Mouse (Mus musculus): Measurements from ENCODE around the gene Twf2. TPM values are rescaled to one million over a fixed set of nuclear protein-coding genes. Genes with fewer than 3 reads are reported as not detected.
A peak's percentile ranks its signal among the peaks of the same experiment; 100 is the strongest.

Twf2 gene
- polyA plus RNA-seq, 2 experiments from 2014 or later: 144 to 147 TPM

DNA sequence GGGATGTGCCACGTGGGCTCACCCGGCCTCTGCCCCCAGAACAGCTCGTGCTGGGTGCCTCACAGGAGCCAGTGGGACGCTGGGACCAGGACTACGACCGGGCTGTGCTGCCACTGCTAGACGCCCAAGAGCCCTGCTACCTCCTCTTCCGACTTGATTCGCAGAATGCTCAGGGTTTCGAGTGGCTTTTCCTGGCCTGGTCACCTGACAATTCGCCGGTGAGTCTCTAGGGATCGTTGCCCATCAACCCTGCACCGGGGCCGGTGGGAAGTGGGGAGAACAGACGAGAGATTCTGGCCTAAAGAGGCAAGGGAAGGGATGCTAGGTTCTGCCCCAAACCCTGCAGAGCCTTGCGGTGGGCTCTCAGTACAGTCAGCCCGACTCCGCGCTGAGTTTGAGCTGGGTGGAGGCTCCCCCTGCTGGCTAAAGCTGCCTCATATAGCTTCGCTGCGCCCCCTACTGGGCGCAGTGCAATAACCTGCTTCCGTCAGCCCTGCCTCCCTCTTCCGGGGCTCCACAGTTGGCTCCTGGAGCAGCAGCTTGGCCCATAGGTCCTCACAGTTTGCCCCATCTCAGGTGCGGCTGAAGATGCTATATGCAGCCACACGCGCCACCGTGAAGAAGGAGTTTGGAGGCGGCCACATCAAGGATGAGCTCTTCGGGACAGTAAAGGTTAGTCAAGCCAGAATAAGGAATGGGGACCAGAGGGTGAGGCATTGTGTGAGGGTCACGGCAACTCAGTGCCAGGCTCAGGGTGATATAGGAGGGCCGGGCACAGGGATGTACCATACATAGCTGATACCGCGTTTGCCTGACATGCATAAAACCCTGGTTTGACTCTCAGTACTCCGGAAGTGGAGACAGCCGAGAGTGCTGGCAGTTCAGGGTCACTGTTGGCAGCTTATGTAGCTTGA is 9.0 kb downstream of the Twf2 start:
- ATAC-seq: peak; percentile 80

DNA sequence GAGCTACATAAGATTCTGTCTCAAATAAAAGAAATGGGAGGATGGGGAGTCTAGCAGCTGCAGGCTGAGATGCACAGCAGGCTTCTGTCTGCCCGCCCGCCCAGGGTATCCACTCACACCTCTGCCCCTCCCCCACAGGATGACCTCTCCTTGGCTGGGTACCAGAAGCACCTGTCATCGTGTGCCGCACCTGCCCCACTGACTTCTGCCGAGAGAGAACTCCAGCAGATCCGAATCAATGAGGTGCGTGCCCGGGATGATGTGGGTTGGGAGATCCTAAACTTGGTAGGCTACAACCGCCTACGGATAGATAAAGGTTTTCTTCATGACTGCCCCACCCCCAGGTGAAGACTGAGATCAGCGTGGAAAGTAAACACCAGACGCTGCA is 9.7 kb downstream of the Twf2 start:
- ATAC-seq: no peak

DNA sequence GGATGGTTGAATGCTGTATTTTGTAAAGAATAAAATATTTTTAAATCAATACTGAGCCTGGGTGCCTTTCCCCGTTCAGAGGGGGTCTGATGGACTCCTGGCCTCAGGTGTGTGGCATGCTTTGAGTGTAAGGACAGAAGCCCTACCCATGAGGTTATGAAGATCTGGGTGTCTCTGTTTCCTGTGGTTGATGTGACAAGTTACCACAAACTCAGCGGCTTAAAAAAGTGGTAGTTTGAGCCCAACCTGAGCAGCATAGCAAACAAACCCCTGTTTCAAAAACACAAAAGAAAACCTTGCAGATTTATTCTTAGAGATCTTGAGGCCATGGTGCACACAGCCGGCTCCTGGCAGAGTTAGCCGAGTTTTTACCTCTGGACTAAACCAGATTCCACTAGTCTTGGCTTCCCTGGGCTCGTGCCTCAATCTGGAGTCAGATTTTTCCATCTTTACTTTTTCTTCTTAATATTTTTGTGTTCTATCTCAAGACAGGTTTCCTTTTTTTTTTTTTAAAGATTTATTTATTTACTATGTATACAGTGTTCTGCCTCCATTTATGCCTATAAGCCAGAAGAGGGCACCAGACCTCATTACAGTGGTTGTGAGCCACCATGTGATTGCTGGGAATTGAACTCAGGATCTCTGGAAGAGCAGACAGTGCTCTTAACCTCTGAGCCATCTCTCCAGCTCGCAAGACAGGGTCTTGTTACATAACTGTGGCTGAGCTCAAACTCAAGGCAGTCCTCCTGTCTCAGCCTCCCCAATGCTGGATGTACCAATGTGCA is 12.6 kb downstream of the Twf2 start:
- ATAC-seq: peak; percentile 38

DNA sequence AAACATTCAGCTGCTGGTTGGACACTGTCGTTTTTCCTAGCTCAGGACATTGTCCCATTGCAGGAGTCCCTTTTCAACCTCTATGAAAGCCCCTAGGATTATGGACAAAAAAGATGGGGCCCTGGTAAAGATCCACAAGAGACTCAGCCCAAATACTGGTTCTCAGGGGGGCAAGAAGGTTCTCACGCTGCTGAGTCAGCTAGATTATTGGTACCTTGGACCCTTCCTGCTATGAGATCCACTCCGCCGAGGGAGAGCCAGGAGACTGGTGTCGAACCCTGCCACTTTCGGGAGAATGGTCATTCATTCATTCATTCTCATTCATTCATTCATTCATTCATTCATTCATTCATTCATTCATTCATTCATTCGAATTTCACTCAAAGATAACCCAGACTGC is 14.1 kb downstream of the Twf2 start:
- ATAC-seq: no peak

DNA sequence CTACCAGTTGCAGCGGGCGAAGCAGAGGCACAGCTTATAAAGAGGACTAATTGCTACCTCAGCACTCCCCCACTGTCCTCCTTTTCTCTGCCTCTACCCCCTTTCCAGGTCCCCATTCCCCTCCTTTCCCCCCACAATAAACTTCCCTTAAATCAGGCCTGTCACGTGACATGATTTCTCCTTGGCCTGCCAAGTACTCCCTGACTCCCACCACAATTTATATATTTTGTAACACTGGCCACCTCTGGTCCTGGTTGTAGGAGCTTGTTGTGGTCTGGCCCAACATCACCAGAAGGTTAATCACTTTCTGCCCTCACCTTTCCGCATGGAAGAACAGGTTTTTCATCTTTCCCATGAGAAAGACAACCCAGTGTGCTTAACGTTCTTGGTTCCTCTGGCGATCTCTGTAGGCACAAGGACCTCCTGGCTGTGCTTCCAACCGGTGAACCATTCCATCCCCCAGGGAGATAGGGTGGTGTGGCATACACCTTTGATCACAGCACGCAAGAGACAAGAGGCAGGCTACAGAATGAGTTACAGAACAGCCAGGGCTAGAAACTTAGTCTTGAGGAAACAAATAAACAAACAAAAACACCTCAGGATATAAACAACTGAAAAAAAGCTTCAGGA is 18.1 kb downstream of the Twf2 start:
- no peak for ATAC-seq

GRCm38 (mm10) chr9:106222261-106222851 is 19.4 kb downstream of the Twf2 start, which contains the start of gene Tlr9:
TSS of gene Tlr9 (plus strand) at chr9:106222598.
- no peak for ATAC-seq

GRCm38 (mm10) chr9:106222994-106223393 is 20.1 kb downstream of the Twf2 start:
- ATAC-seq: no peak

DNA sequence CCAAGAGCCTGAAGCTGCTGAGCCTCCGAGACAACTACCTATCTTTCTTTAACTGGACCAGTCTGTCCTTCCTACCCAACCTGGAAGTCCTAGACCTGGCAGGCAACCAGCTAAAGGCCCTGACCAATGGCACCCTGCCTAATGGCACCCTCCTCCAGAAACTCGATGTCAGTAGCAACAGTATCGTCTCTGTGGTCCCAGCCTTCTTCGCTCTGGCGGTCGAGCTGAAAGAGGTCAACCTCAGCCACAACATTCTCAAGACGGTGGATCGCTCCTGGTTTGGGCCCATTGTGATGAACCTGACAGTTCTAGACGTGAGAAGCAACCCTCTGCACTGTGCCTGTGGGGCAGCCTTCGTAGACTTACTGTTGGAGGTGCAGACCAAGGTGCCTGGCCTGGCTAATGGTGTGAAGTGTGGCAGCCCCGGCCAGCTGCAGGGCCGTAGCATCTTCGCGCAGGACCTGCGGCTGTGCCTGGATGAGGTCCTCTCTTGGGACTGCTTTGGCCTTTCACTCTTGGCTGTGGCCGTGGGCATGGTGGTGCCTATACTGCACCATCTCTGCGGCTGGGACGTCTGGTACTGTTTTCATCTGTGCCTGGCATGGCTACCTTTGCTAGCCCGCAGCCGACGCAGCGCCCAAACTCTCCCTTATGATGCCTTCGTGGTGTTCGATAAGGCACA is 22.7 kb downstream of the Twf2 start:
- no peak for ATAC-seq

DNA sequence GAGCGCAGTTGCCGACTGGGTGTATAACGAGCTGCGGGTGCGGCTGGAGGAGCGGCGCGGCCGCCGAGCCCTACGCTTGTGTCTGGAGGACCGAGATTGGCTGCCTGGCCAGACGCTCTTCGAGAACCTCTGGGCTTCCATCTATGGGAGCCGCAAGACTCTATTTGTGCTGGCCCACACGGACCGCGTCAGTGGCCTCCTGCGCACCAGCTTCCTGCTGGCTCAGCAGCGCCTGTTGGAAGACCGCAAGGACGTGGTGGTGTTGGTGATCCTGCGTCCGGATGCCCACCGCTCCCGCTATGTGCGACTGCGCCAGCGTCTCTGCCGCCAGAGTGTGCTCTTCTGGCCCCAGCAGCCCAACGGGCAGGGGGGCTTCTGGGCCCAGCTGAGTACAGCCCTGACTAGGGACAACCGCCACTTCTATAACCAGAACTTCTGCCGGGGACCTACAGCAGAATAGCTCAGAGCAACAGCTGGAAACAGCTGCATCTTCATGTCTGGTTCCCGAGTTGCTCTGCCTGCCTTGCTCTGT is 23.3 kb downstream of the Twf2 start:
- no peak for ATAC-seq

DNA sequence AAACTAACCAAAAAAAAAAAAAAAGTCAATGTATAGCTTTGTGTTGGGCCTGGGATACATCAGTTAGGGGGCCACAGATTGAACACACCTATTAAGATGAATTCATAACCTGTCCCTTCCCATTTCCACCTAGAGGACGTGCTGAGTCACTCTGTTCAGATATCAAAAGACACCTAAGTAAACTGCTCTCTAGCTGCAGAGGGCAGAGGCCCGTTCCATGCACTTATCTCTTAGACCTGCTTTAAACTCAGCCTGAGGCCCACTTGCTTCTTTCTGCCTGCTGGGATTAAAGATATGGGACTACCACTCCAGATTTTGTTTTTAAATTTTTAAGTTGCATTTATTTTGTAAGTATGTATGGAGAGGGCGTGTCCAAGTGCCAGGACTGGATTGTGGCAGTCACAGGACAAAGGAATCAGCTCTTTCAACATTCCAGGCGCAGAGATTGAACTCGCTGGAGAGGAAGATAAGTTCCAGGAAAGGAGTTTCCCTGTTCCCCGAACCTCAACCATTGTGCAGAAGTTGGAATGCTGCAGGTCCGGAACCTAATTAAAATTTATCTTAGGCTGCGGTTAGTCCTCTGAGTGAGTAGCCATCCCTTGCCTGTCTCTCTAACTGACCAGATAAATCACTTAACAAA is 25.0 kb downstream of the Twf2 start:
- no peak for ATAC-seq

- ATAC-seq: no peak
These were observed 27.3 kb downstream of the Twf2 start for GRCm38 (mm10) chr9:106230051-106230733.

DNA sequence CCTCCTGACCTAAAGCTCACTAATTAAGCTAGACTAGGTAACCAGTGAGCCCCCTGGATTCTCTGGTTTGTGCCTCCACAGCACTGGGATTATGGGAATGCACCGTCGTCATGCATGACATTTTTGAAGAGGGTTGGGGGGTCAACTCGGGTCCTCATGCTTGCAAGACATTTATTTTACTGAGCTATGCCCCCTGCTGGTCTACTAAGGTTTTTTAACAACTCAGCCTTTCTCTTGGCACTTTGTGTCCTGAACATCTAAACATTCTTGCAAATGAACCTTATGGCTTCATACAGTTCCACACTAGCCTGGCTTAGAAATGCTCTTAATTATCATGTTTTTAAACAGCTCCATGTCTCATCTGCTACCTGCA is 27.8 kb downstream of the Twf2 start:
- no peak for ATAC-seq

GRCm38 (mm10) chr9:106231220-106231619 is 28.3 kb downstream of the Twf2 start:
- no peak for ATAC-seq

DNA sequence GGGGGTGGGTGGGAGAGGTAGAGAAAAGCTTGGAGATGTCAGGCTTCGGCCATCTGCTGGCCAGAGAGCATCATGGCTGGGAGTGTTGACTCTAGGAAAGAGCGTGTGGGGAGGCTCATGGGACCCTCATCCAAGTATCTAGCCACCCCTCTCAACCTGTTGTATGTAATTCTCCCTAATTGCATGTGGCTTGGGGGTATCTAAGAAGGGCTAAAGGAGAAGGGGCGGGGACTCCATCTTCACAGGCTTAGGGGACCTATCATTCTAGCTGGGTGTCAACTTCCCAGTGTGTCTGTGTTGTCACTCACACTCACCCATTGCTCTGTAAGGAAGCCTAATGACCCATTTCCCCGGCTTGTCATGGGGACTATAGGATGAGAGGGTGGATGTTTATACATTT is 28.9 kb downstream of the Twf2 start:
- ATAC-seq: no peak

DNA sequence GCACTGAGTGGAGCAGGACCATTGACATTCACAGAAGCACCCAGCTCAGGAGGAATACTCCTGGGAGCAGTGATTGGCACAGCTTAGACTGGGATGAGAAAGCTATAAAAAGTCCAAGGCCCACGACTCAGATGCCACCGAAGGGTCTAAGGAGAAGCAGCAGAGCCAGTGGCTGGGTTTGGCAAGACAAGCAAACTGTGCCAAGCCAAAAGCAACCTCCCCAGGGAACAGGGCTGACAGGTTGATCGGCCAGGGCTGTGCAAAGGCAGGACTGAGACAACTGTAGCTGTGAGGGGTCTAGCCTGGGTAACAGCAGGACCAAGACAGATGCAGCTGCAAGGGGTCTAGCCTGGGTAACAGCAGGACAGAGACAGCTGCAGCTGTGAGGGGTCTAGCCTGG is 30.0 kb downstream of the Twf2 start:
- ATAC-seq: no peak

- ATAC-seq: no peak
These were observed 31.0 kb downstream of the Twf2 start for GRCm38 (mm10) chr9:106233953-106234352.

- no peak for ATAC-seq
These were observed 32.4 kb downstream of the Twf2 start for GRCm38 (mm10) chr9:106235194-106235830.

DNA sequence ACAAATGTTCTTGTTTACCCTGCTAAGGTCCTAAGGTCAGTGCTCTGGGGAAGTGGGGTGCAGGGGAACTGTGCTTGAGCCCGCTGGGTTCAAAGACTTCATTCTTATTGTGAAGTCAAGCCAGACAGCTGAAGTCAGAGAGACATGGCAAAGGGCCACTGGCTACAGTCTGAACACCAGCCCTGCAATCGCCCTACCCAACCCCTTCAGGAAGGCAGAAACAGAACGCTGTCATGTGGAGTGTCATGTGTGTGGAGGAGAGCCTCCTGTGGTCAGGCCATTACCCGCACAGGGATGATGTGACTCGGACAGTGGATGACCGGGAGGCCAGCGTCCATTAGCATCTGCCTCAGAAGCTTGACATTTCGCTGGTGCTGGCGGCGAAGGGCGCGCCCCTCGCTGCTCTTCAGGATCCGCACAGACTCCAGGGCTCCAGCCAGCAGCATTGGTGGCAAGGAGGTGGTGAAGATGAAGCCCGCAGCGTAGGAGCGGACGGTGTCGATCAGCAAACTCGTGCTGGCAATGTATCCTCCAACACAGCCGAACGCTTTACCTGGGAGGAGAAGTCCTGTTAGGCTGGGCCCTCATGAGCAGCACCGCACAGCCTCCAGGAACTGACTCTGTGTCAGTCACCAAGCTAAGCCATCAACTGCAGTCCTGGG is 33.4 kb downstream of the Twf2 start:
- no peak for ATAC-seq

- ATAC-seq: no peak
These were observed 33.9 kb downstream of the Twf2 start for GRCm38 (mm10) chr9:106236818-106237211.

DNA sequence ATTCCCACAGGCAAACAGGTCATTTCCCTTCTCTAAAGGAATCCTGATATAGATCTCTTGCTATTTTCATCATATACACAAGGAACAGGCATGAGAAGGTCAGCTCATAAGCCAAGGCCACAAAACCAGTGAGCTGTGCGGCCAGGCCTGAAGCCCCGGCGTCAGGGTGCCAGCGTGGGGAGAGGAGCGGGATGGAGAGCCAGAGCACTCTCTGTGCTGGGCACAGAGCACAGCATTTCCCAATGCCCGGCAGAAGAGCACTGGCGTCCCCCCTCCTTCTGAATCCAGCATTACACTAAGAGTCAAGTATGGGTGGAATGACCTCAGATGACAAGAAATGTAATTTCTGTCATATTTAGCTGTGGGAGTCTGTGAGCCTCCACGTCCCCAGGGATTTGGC is 34.5 kb downstream of the Twf2 start:
- no peak for ATAC-seq
